In genomic region chr1:167016269-167016668, GRCm38 (mm10) we compare ENCODE assay signal across 15 mouse cellular contexts. TPM values are rescaled to one million over a fixed set of nuclear protein-coding genes. Genes with fewer than 3 reads are reported as not detected.
DNase-seq lines count a peak whose midpoint lies in the region; ATAC-seq and TF ChIP-seq lines count a peak whose summit lies in the region.
"Had no signal": no experiment of that assay in that cellular context is flagged by ENCODE, and none has a peak within 500 bp of the region (broad histone marks: within the 10 kb centered on the region; RNA-seq: fewer than 3 reads in every experiment).

No protein-coding gene starts in this region.

- no peak overlapping the region for H3K4me2 ChIP-seq in forebrain, embryonic 14.5 days (ENCODE audit: low read length)
- H3K4me2 ChIP-seq in forebrain, embryonic 15.5 days (replicated peaks) = no peak overlapping the region
- H3K4me2 ChIP-seq in midbrain, postnatal 0 days (ENCODE audit: low read depth, low read length, poor library complexity, severe bottlenecking) = no peak overlapping the region
- no peak overlapping the region for H3K4me2 ChIP-seq in midbrain, embryonic 13.5 days (replicated peaks)
- H3K4me2 ChIP-seq: midbrain, embryonic 12.5 days had no signal

- H3K9me3 ChIP-seq in forebrain, embryonic 14.5 days (replicated peaks; ENCODE audit: control insufficient read depth, low read length) = no peaks in the 10 kb centered on the region
- H3K9me3 ChIP-seq in forebrain, embryonic 15.5 days = no peaks in the 10 kb centered on the region
- H3K9me3 ChIP-seq in midbrain, postnatal 0 days (ENCODE audit: low read length) = no peaks in the 10 kb centered on the region
- H3K9me3 ChIP-seq in midbrain, embryonic 13.5 days = no peaks in the 10 kb centered on the region
- H3K9me3 ChIP-seq: midbrain, embryonic 12.5 days had no signal

- WGBS in forebrain, embryonic 14.5 days = 53% methylated on average over 3 of the region's 3 CpGs
- WGBS in forebrain, embryonic 15.5 days = 61% methylated on average over 3 of the region's 3 CpGs
- 65% methylated on average over 3 of the region's 3 CpGs for WGBS in midbrain, postnatal 0 days
- WGBS in midbrain, embryonic 13.5 days = 65% methylated on average over 3 of the region's 3 CpGs

- DNase-seq in forebrain, embryonic 14.5 days (ENCODE audit: low spot score) = peak; percentile 27
- DNase-seq in midbrain, postnatal 0 days (ENCODE audit: low spot score) = peak; percentile 64
- peak; percentile 82 to 86 for DNase-seq in cerebellum, postnatal 25 days
- DNase-seq in kidney, postnatal 36 days = no peak
- DNase-seq in kidney, postnatal 14 days = no peak
- DNase-seq: embryo, embryonic 11 days; kidney, adult 9 months; liver; lung, adult 2 months; lung, postnatal 4 days had no signal

- no peak overlapping the region for H3K27ac ChIP-seq in forebrain, embryonic 14.5 days (ENCODE audit: low read depth, low read length)
- no peak overlapping the region for H3K27ac ChIP-seq in forebrain, embryonic 15.5 days (replicated peaks)
- H3K27ac ChIP-seq in midbrain, postnatal 0 days (ENCODE audit: low read depth, low read length) = no peak overlapping the region
- no peak overlapping the region for H3K27ac ChIP-seq in midbrain, embryonic 13.5 days
- H3K27ac ChIP-seq: midbrain, embryonic 12.5 days had no signal

- H3K27me3 ChIP-seq in forebrain, embryonic 14.5 days (replicated peaks; ENCODE audit: control insufficient read depth, insufficient read depth, low read length) = no peaks in the 10 kb centered on the region
- H3K27me3 ChIP-seq in forebrain, embryonic 15.5 days = no peaks in the 10 kb centered on the region
- no peaks in the 10 kb centered on the region for H3K27me3 ChIP-seq in midbrain, postnatal 0 days (ENCODE audit: insufficient read depth, low read length)
- H3K27me3 ChIP-seq in midbrain, embryonic 13.5 days = no peaks in the 10 kb centered on the region
- H3K27me3 ChIP-seq: midbrain, embryonic 12.5 days had no signal

- peaks cover 22% of the 10 kb centered on the region for H3K4me1 ChIP-seq in forebrain, embryonic 14.5 days (ENCODE audit: control insufficient read depth, insufficient read depth, low read length)
- H3K4me1 ChIP-seq in forebrain, embryonic 15.5 days = peaks cover 31% of the 10 kb centered on the region
- no peaks in the 10 kb centered on the region for H3K4me1 ChIP-seq in midbrain, postnatal 0 days (ENCODE audit: insufficient read depth, low read length)
- H3K4me1 ChIP-seq in midbrain, embryonic 13.5 days (replicated peaks) = peaks cover 41% of the 10 kb centered on the region

- no peak for ATAC-seq in forebrain, embryonic 14.5 days
- no peak for ATAC-seq in forebrain, embryonic 15.5 days (replicated peaks)
- no peak for ATAC-seq in midbrain, postnatal 0 days (ENCODE audit: low FRiP score)
- no peak for ATAC-seq in midbrain, embryonic 13.5 days
- no peak for ATAC-seq in granulocyte monocyte progenitor cell, adult 5-6 weeks (replicated peaks; ENCODE audit: poor library complexity, severe bottlenecking)
- ATAC-seq: Patski had no signal

- no peaks in the 10 kb centered on the region for H3K36me3 ChIP-seq in forebrain, embryonic 14.5 days (ENCODE audit: control insufficient read depth, insufficient read depth, low read length)
- H3K36me3 ChIP-seq in forebrain, embryonic 15.5 days = no peaks in the 10 kb centered on the region
- no peaks in the 10 kb centered on the region for H3K36me3 ChIP-seq in midbrain, postnatal 0 days (ENCODE audit: insufficient read depth, low read length)
- no peaks in the 10 kb centered on the region; the same call in 1 of the 2 replicates for H3K36me3 ChIP-seq in midbrain, embryonic 13.5 days
- H3K36me3 ChIP-seq: midbrain, embryonic 12.5 days had no signal

- H3K4me3 ChIP-seq in forebrain, embryonic 14.5 days (ENCODE audit: low read depth, low read length) = no peak overlapping the region
- no peak overlapping the region for H3K4me3 ChIP-seq in forebrain, embryonic 15.5 days
- H3K4me3 ChIP-seq in midbrain, postnatal 0 days (ENCODE audit: low read depth, low read length) = no peak overlapping the region
- no peak overlapping the region for H3K4me3 ChIP-seq in midbrain, embryonic 13.5 days (replicated peaks)
- H3K4me3 ChIP-seq: midbrain, embryonic 12.5 days had no signal

- H3K9ac ChIP-seq in forebrain, embryonic 14.5 days (ENCODE audit: low read length) = no peak overlapping the region
- H3K9ac ChIP-seq in forebrain, embryonic 15.5 days (replicated peaks) = no peak overlapping the region
- no peak overlapping the region for H3K9ac ChIP-seq in midbrain, postnatal 0 days (replicated peaks; ENCODE audit: low read length, poor library complexity, severe bottlenecking)
- no peak overlapping the region for H3K9ac ChIP-seq in midbrain, embryonic 13.5 days (replicated peaks)
- H3K9ac ChIP-seq: midbrain, embryonic 12.5 days had no signal

- TF ChIP-seq CTCF in midbrain, postnatal 0 days (IDR thresholded peaks at IDR 0.05) = no peak

RNA-seq across cellular contexts. Expression of gene Fam78b, which starts 15.1 kb away (rescaled TPM):
- polyA plus RNA-seq in forebrain, embryonic 14.5 days (2014; fragmentation: Nextera tagmentation; extraction: Ambion mirVana) = 5.9 and 7.0 TPM in 2 replicates
- polyA plus RNA-seq in forebrain, embryonic 15.5 days (2015; fragmentation: Nextera tagmentation; extraction: Ambion mirVana) = 7.6 and 10.1 TPM in 2 replicates
- 20.2 and 22.0 TPM in 2 replicates for total RNA-seq in midbrain, postnatal 0 days (2014; rRNA removed)
- 7.0 and 8.2 TPM in 2 replicates for polyA plus RNA-seq in midbrain, postnatal 0 days (2015; fragmentation: Nextera tagmentation; extraction: Ambion mirVana)
- 8.2 and 9.1 TPM in 2 replicates for polyA plus RNA-seq in midbrain, embryonic 13.5 days (2015; fragmentation: Nextera tagmentation; extraction: Ambion mirVana)
- 1.9 TPM in 1 of 2 replicates, not detected in the other for total RNA-seq in granulocyte monocyte progenitor cell, adult 5-6 weeks (2014; fragmentation: Nextera tagmentation)
- not detected in 2 replicates for total RNA-seq in granulocyte monocyte progenitor cell, adult 5-6 weeks (2017)
- polyA plus RNA-seq: Patski had no signal

Comparison
In these comparisons a context has a peak if more than half of its experiments do, and no peak if none do; other contexts are left out.
1. DNase-seq: peak in forebrain, embryonic 14.5 days (single experiment), midbrain, postnatal 0 days (single experiment) and cerebellum, postnatal 25 days (2 of 2); none in kidney, postnatal 36 days (0 of 2) and kidney, postnatal 14 days (single experiment).